Mouse (Mus musculus): ENCODE measurements at regions not wholly inside any gene's neighbourhood (a gene's known extent, or its start where the extent isn't known, plus 50 kb on each side); places are given as distances from the start of the nearest gene placed in this dataset.

DNA sequence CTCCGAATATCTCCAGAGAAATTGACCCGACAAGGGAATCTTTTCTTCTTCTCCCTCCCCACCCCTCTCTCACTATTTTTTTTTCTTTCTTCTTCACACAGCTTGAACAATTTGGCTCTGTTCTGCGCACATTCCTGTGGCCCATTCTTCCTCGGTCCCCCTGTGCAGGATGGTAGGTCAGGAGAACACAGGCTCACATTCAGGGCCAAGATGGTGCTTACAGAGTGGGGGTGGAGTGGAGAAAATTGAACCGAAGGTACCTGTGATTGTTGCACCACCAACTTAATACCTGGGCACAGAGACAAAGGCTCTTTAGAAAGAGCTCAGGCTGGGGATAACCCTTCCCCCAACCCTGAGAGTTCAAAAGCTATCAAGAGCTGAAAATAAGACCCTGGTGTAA lies 70.4 kb upstream of the Sox9 start:
- no peak for DNase-seq
- intact Hi-C loops (cut with DNase I; ENCODE audit: low total_unique reads), result no loop called here

DNA sequence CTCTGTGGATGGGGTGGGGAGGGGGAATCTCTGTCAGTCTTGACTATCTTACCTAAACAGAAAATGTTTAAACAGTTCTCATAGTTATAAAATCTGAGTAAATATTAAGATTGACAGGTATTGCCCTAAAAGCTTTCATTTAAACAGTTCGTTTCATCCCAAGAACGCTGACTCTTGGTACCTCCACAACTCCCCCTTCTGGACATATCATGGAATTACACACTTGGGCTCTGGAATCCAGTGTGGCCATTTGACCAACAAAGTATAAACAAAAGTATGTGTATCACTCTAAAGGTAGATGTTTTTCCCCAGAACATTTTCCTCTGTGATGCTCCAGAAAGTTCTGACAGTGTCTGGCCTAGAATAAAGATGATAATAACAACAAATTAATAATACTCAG lies 63.5 kb upstream of the Sox9 start:
- no peak for DNase-seq
- intact Hi-C loops (cut with DNase I; ENCODE audit: low total_unique reads), result no loop called here

- DNase-seq, result no peak
- intact Hi-C loops (cut with DNase I; ENCODE audit: low total_unique reads), result no loop called here
Measured at GRCm38 (mm10) chr11:112720652-112721051, 61.4 kb upstream of the Sox9 start.

GRCm38 (mm10) chr11:112722936-112723335 lies 59.1 kb upstream of the Sox9 start:
- intact Hi-C loops (cut with DNase I; ENCODE audit: low total_unique reads), result no loop called here
- DNase-seq, result no peak

- intact Hi-C loops (cut with DNase I; ENCODE audit: low total_unique reads), result no loop called here
- no peak for DNase-seq
Measured at GRCm38 (mm10) chr11:112728154-112728952, 53.7 kb upstream of the Sox9 start.

All from gastrocnemius, postnatal 14 days (tissue).